Mouse (Mus musculus) heart, embryonic 15.5 days (tissue): ENCODE results near the gene Cldn3. TPM values are rescaled to one million over a fixed set of nuclear protein-coding genes. Genes with fewer than 3 reads are reported as not detected.

Experiments
- ATAC-seq: fragments of 200-750 bp; cut with Nextera tagmentation; replicated peaks from 2 replicates; pipeline ENCODE4 v1.8.0; 2017; ENCODE audit warnings: low read depth, moderate TSS enrichment; ENCODE audit not compliant: insufficient number of reproducible peaks, insufficient read depth, low FRiP score
- H3K27ac ChIP-seq: fragments of 300-500 bp; sonication (generic); 2 replicates; pipeline ENCODE4 v1.5.1; 2015; ENCODE audit warnings: mild to moderate bottlenecking, inconsistent platforms
- H3K27me3 ChIP-seq: fragments of 300-500 bp; sonication (generic); 2 replicates; pipeline ENCODE4 v1.6.1; 2015; ENCODE audit warnings: inconsistent platforms
- H3K36me3 ChIP-seq: fragments of 300-500 bp; sonication (generic); 2 replicates; pipeline ENCODE4 v1.6.1; 2015; ENCODE audit warnings: mild to moderate bottlenecking, inconsistent platforms
- H3K4me1 ChIP-seq: fragments of 300-500 bp; sonication (generic); replicated peaks from 2 replicates; pipeline ENCODE4 v1.6.1; 2015; ENCODE audit warnings: inconsistent platforms
- H3K4me2 ChIP-seq: fragments of 300-500 bp; sonication (generic); 2 replicates; pipeline ENCODE4 v1.6.1; 2015; ENCODE audit warnings: inconsistent platforms, mild to moderate bottlenecking, moderate library complexity
- H3K4me3 ChIP-seq: fragments of 300-500 bp; sonication (generic); 2 replicates; pipeline ENCODE4 v1.5.1; 2015; ENCODE audit warnings: mild to moderate bottlenecking, inconsistent platforms
- H3K9ac ChIP-seq: fragments of 300-500 bp; sonication (generic); 2 replicates; pipeline ENCODE4 v1.6.1; 2015; ENCODE audit warnings: mild to moderate bottlenecking, inconsistent platforms
- H3K9me3 ChIP-seq: fragments of 300-500 bp; sonication (generic); replicated peaks from 2 replicates; pipeline ENCODE4 v1.6.1; 2016; ENCODE audit warnings: inconsistent platforms
- WGBS: fragments of 180-500 bp; shearing (Covaris S2); methylation state at CpG from one replicate; pipeline ENCODE4 v1.1.7; 2015; ENCODE audit warnings: mixed read lengths; 5-methylcytosine and 5-hydroxymethylcytosine counted together
- polyA plus RNA-seq: library from polyadenylated mRNA; unstranded; fragments of >200 nt; fragmentation: Nextera tagmentation; extraction: Ambion mirVana; gene quantifications from 2 replicates; pipeline ENCODE4 v1.2.1, GENCODE M21; 2015

Cldn3 gene
- polyA plus RNA-seq, 1 experiment from 2014 or later = 7.7 TPM

DNA sequence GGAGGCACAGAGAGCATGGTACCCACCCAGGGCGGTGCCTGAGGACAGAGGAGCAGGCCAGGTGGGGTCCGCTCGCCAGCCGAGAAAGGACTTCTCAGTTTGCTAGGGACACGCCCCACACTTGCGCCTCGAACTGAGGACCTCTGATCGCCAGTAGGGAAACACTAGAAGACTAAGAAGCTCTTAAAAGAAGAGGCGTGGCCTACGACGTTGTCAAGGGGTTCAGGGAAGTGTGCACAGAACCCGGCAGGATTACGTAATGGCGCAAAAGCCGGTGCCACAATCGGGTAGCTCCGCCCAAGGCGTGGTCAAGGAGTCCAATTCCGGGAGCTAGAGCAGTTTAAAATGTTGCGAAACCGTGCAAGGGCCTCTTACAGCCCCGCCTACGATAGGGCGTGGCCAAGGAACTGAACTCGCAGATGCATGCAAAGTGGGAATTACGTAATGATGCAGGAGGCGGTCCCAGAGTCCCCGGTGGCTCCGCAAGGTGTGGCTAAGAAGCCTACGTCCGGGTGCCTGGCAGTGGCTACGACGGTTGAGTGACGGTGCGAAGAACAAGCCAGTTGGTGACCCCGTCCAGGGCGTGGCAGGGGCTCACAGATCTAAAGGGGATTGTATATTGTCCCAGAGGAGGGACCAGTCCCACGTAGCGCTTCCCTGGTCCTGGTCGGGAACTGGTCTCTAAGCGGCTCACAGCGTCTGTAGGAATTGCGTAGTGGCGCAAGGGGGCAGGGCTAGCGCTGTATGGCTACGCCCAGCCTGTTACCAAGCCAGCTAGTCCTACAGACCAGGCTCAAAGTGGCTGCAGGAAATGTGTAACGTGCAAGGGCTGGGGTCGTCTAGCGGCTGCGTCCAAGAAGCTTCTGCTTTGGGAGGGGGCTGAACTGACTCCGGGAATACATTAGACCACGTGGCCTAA is 22.9 kb downstream of the Cldn3 start, which contains the start of gene Abhd11:
TSS of gene Abhd11 (plus strand) at position 482 of the 919 bp plus-strand sequence.
- H3K27me3 ChIP-seq = peaks cover 5% of the 10 kb centered on the region; the same call in 1 of the 2 replicates
- WGBS = under 1% methylated on average over 52 of the region's 52 CpGs
- peak within 1 kb of the TSS; percentile 100 for H3K27ac ChIP-seq
- peak within 1 kb of the TSS; percentile 71 for H3K4me3 ChIP-seq
- peak within 1 kb of the TSS; percentile 72 for H3K9ac ChIP-seq
- H3K4me1 ChIP-seq = peaks cover 33% of the 10 kb centered on the region
- peak; percentile 88 for ATAC-seq
- H3K4me2 ChIP-seq = peak within 1 kb of the TSS; percentile 84
- no peaks in the 10 kb centered on the region; the same call in 1 of the 2 replicates for H3K36me3 ChIP-seq
- no peaks in the 10 kb centered on the region for H3K9me3 ChIP-seq

DNA sequence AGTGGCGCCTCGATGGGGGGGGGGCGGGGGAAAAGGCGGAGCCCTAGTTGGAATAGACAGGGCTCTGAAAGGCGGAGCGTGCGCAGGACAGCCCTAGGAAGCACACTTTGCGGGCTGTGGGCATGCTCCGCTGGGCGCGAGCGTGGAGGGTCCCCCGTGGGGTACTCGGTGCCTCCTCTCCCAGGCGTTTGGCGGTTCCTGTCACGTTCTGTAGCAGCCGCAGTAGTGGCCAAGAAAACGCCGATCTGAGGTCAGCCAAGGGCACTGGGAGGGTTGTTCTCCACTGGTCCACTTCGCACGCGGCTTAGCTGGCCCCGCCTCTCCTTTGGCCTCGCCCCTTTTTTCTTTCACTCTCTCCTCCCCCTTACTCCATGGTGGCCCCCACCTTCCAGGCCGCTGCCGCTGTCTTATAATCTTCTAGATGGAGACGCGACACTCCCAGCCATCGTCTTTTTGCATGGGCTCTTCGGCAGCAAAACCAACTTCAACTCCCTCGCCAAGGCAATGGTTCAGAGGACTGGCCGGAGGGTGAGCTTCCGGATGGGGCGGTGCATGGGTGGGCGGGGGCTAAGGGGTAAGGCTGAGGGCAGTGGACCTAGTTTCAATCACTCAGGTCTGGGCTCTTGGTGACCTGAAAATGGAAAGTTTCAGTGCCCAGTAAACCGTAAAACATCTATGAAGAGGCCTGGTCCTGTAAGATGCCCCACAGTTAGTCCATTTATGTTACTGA is 23.7 kb downstream of the Cldn3 start:
- H3K9ac ChIP-seq = peak overlapping the region; percentile 72
- peak overlapping the region; percentile 84 for H3K4me2 ChIP-seq
- peaks cover 33% of the 10 kb centered on the region for H3K4me1 ChIP-seq
- peak; percentile 76 for ATAC-seq
- H3K27me3 ChIP-seq = peaks cover 5% of the 10 kb centered on the region; the same call in 1 of the 2 replicates
- peak overlapping the region; percentile 71 for H3K4me3 ChIP-seq
- peak overlapping the region; percentile 100 for H3K27ac ChIP-seq
- under 1% methylated on average over 36 of the region's 37 CpGs for WGBS
- H3K9me3 ChIP-seq = no peaks in the 10 kb centered on the region
- no peaks in the 10 kb centered on the region; the same call in 1 of the 2 replicates for H3K36me3 ChIP-seq

DNA sequence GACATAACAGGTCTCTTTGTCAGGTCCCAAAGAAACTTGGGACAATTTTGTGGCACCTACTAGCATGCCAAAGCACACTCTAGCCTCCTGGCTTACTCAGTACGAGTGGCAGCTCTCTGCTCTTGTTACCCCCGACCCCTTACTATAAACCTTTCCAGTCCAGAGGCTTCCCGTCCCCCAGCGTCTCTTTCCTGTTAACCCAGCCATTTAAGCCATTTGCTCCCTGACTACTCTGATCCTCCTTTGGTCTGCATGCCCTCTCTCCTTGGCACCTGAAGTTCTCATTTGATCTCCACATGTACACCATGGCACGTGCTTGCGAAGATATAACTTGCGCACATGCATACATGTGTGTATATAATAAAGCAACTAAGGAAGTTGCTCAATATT is 24.3 kb downstream of the Cldn3 start:
- no peaks in the 10 kb centered on the region for H3K9me3 ChIP-seq
- WGBS = 54% methylated on average over 7 of the region's 7 CpGs
- H3K9ac ChIP-seq = peak overlapping the region; percentile 72; the same call in 1 of the 2 replicates
- H3K4me1 ChIP-seq = peaks cover 35% of the 10 kb centered on the region
- no peaks in the 10 kb centered on the region; the same call in 1 of the 2 replicates for H3K36me3 ChIP-seq
- peaks cover 5% of the 10 kb centered on the region; the same call in 1 of the 2 replicates for H3K27me3 ChIP-seq
- peak overlapping the region; percentile 71 for H3K4me3 ChIP-seq
- peak overlapping the region; percentile 100 for H3K27ac ChIP-seq
- peak overlapping the region; percentile 84 for H3K4me2 ChIP-seq
- ATAC-seq = no peak

DNA sequence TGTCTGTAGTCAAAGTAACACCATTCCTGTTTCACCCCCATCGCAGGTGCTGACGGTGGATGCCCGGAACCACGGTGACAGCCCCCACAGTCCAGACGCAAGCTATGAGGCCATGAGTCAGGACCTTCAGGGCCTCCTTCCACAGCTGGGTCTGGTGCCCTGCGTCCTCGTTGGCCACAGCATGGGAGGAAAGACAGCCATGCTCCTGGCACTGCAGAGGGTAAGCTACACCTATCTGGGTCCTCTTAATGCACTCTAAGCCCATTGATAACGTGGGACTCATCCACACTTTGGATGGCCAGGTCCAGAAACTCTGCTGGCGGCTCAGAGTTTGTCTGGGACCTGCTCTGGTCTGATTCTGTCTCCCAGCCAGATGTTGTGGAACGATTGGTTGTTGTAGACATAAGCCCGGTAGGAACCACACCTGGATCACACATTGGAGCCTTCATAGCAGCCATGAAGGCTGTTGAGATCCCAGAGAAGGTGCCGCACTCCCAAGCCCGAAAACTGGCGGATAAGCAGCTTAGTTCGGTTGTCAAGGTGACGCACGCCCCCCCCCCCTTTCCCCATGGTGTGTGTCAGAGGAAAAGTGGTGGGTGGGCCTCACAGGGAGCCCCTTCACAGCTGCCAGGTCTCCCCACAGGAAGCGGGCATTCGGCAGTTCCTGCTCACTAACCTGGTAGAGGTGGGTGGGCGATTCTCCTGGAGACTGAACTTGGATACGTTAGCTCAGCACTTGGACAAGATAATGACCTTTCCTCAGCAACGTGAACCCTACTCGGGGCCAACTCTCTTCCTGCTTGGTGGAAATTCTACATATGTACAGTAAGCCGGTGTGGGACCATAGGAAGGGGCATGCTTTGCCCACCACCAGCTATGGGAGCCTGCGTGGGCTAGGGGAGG is 25.1 kb downstream of the Cldn3 start:
- Histone ChIP-seq H3K4me1 (peaks cover 38% of the 10 kb centered on the region), H3K4me3 (peak overlapping the region; percentile 71; the same call in 1 of the 2 replicates), H3K27ac (no peak overlapping the region), H3K9ac (no peak overlapping the region), H3K36me3 (no peaks in the 10 kb centered on the region; the same call in 1 of the 2 replicates), H3K4me2 (peak overlapping the region; percentile 84; the same call in 1 of the 2 replicates), H3K27me3 (no peaks in the 10 kb centered on the region), H3K9me3 (no peaks in the 10 kb centered on the region)
- no peak for ATAC-seq
- WGBS = 87% methylated on average over 25 of the region's 25 CpGs

DNA sequence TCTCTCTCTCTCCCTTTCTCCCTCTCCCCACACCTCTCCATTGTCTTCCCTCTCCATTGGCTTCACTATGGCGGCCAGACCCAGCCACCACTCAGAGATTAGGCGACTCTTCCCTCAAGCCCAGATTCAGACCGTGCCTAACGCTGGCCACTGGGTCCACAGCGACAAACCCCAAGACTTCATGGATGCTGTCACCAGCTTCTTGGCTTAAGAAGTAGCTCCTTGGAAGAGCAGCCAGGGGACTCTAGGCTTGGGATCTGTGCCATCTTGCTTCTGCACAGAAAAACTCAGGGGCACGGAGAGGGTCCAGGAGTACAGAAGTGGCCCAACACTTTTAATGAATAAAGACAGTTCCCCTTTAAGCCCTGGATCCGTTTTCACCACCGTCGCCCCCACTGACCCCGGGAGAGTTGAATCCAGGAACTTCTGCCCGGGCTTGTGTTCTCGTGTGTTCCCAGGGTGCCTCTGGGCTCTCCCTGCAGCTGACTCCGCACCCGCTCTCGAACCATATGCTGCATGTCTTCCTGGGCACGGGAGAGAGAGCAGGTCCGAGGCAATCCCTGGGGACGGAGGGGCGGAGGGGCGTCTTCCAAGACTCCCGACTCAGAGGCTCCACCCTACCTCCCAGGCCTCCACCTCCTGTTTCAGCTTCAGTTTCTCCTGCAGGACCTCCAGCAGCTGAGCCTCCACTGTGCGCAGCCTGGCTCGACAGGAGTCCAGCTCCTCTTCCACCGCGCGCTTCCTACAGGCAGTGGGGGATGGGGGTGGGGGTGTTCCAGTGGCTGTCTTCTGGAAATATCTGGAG is 26.0 kb downstream of the Cldn3 start:
- Histone ChIP-seq H3K9me3 (no peaks in the 10 kb centered on the region), H3K36me3 (no peaks in the 10 kb centered on the region; the same call in 1 of the 2 replicates), H3K27ac (peak overlapping the region; percentile 52), H3K4me2 (peak overlapping the region; percentile 41), H3K4me3 (peak overlapping the region; percentile 17), H3K27me3 (no peaks in the 10 kb centered on the region), H3K4me1 (peaks cover 38% of the 10 kb centered on the region), H3K9ac (0 out of 2 replicates have a peak overlapping the region, but pooled peaks have one; percentile 12)
- 33% methylated on average over 26 of the region's 26 CpGs for WGBS
- ATAC-seq = no peak

DNA sequence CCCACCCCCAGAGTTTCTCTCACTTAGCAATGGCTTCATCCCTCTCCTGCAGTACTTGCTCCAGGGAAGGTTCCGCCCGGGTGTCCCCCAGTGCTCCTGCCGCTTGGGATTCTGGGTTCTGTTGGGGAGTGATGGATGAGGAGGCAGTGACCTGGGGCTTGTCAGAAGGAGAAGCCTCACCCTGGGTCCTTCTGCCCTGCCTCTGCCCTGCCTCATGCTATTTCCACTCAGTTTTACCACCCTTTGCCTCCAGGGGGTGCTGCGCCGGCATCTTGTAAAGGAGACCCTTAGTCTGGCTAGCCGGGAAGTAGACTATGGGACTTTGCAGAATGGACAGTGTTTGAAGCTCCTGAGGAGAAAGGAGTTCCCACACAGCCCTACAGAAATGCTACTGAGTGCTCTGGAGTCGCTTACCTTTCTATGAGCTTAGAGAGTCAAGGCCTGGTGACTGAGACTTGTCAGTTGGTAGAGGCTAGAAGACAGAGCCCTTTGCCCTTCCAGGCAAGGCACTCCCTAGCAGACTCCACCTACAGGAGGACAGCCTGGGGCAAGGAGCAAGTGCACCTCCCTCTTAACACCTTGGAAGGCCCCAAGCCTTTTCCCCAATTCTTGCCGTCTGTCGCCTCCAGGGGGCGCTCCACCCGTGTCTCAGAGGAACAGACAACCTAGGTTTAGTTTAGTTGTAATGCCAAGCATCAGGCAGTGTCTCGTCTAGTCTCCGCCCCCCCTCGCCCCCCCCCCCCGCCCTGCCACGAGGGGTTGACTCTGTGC is 26.8 kb downstream of the Cldn3 start:
- WGBS = 11% methylated on average over 16 of the region's 16 CpGs
- H3K27me3 ChIP-seq = no peaks in the 10 kb centered on the region
- H3K4me1 ChIP-seq = peaks cover 38% of the 10 kb centered on the region
- peak overlapping the region; percentile 41 for H3K4me2 ChIP-seq
- H3K9me3 ChIP-seq = no peaks in the 10 kb centered on the region
- H3K36me3 ChIP-seq = no peaks in the 10 kb centered on the region; the same call in 1 of the 2 replicates
- H3K27ac ChIP-seq = peak overlapping the region; percentile 52; the same call in 1 of the 2 replicates
- no peak for ATAC-seq
- H3K4me3 ChIP-seq = peak overlapping the region; percentile 17
- H3K9ac ChIP-seq = no peak overlapping the region

DNA sequence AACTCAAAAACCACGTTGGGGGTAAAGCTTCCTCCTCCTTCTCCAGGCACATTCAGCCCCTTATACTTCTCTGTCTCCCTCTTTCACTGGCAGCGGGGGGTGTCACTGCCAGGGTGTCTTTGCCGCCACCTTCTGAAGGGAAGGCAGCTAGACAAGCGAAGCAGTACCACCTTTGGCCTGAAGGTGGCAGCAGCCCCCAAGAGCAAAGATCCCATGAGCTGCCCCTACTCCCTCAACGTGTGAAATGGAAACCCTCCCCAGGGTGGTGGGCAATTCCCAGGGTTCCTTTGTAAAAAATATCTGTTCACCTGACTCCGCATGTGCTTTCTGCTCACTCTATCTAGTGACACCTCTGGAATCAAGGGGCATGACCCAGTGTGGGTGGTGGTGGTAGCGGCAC is 29.5 kb downstream of the Cldn3 start:
- WGBS = 13% methylated on average over 7 of the region's 7 CpGs
- H3K27ac ChIP-seq = no peak overlapping the region

DNA sequence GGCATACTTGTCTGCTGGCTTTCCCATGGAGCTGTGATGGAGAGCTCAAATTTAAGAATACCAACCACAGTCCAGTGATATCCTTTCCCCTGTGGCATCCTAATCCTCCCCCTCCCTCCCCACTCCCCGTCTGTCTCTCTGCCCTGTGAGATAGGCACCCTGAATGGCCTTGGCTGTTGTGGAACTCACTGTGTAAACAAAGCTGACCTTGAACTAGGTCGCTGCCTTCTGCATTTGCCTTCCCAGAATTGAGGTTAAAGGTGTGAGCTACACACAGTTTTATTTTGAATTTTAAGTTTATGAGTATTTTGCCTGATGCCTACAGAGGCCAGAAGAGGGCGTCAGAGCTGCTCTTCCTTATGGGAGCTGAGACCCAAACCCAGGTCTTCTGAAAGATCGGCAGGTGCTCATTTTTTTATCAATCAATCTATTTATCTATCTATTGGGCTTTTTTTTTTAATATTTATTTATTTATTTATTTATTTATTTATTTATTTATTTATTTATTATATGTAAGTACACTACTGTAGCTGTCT is 30.3 kb downstream of the Cldn3 start:
- Histone ChIP-seq H3K36me3 (no peaks in the 10 kb centered on the region), H3K9me3 (no peaks in the 10 kb centered on the region), H3K4me2 (no peak overlapping the region), H3K4me3 (no peak overlapping the region), H3K9ac (no peak overlapping the region), H3K27me3 (no peaks in the 10 kb centered on the region), H3K27ac (no peak overlapping the region), H3K4me1 (peaks cover 25% of the 10 kb centered on the region)
- ATAC-seq = no peak
- 46% methylated on average over 4 of the region's 4 CpGs for WGBS

More for the DNA sequence above, 29.5 kb downstream of the Cldn3 start:
- no peak overlapping the region for H3K4me2 ChIP-seq
- no peak overlapping the region for H3K4me3 ChIP-seq
- no peak for ATAC-seq
- H3K9me3 ChIP-seq = no peaks in the 10 kb centered on the region
- no peak overlapping the region for H3K9ac ChIP-seq
- peaks cover 29% of the 10 kb centered on the region for H3K4me1 ChIP-seq
- no peaks in the 10 kb centered on the region; the same call in 1 of the 2 replicates for H3K36me3 ChIP-seq
- H3K27me3 ChIP-seq = no peaks in the 10 kb centered on the region

DNA sequence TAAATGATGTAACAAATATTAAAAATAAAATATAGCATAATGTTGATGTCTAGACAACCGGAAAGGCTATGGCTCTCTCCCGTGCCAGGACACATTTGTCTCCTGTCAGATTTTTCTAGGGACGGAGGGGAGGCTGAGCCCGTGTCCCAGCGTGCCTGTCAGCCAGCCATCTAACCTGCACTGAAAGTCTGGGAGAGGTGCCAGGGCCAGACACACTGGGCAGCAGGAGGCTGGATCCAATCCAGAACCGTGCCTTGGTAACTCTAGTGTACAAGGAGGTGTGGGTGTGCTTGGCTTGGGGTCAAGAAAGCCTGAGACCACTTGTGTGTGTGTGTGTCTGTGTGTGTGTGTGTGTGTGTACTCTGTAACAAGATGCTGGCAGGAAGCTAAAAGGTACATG is 35.8 kb downstream of the Cldn3 start:
- Histone ChIP-seq H3K9ac (no peak overlapping the region), H3K27ac (peak overlapping the region; percentile 86), H3K4me1 (peaks cover 52% of the 10 kb centered on the region), H3K36me3 (no peaks in the 10 kb centered on the region), H3K4me2 (no peak overlapping the region; the same call in 1 of the 2 replicates), H3K4me3 (no peak overlapping the region), H3K9me3 (no peaks in the 10 kb centered on the region), H3K27me3 (no peaks in the 10 kb centered on the region)
- WGBS = 14% methylated on average over 6 of the region's 6 CpGs
- peak; percentile 85 for ATAC-seq
